Mouse (Mus musculus) embryonic facial prominence, embryonic 13.5 days (tissue): ENCODE measurements at regions not wholly inside any gene's neighbourhood (a gene's known extent, or its start where the extent isn't known, plus 50 kb on each side); places are given as distances from the start of the nearest gene placed in this dataset.
A peak's percentile ranks its signal among the peaks of the same experiment; 100 is the strongest.

Source experiments
- ATAC-seq: fragments of 200-750 bp; cut with Nextera tagmentation; 2 replicates; pipeline ENCODE4 v1.8.0; 2017; ENCODE audit warnings: low read depth; ENCODE audit not compliant: insufficient number of reproducible peaks, insufficient read depth, low FRiP score, low TSS enrichment
- H3K27ac ChIP-seq: fragments of 300-500 bp; sonication (generic); 2 replicates; pipeline ENCODE4 v1.5.1; 2015; ENCODE audit warnings: moderate library complexity, mild to moderate bottlenecking, inconsistent platforms
- H3K27me3 ChIP-seq: fragments of 300-500 bp; sonication (generic); 2 replicates; pipeline ENCODE4 v1.6.1; 2015; ENCODE audit warnings: mild to moderate bottlenecking, inconsistent platforms
- H3K36me3 ChIP-seq: fragments of 300-500 bp; sonication (generic); 2 replicates; pipeline ENCODE4 v1.6.1; 2015; ENCODE audit warnings: mild to moderate bottlenecking, inconsistent platforms
- H3K4me1 ChIP-seq: fragments of 300-500 bp; sonication (generic); 2 replicates; pipeline ENCODE4 v1.6.1; 2015; ENCODE audit warnings: inconsistent platforms
- H3K4me2 ChIP-seq: fragments of 300-500 bp; sonication (generic); 2 replicates; pipeline ENCODE4 v1.6.1; 2015; ENCODE audit warnings: moderate library complexity, mild to moderate bottlenecking, inconsistent platforms
- H3K4me3 ChIP-seq: fragments of 300-500 bp; sonication (generic); 2 replicates; pipeline ENCODE4 v1.5.1; 2015; ENCODE audit warnings: mild to moderate bottlenecking, inconsistent platforms
- H3K9ac ChIP-seq: fragments of 300-500 bp; sonication (generic); 2 replicates; pipeline ENCODE4 v1.6.1; 2015; ENCODE audit warnings: mild to moderate bottlenecking, inconsistent platforms
- H3K9me3 ChIP-seq: fragments of 300-500 bp; sonication (generic); 2 replicates; pipeline ENCODE4 v1.6.1; 2016; ENCODE audit warnings: inconsistent platforms
- WGBS: fragments of 180-500 bp; shearing (Covaris S2); methylation state at CpG from one replicate; pipeline ENCODE4 v1.1.7; 2015; ENCODE audit warnings: mixed read lengths; 5-methylcytosine and 5-hydroxymethylcytosine counted together

GRCm38 (mm10) chr1:76772694-76773093 is 742.2 kb downstream of the Epha4 start:
- 79% methylated on average over 2 of the region's 2 CpGs for WGBS

DNA sequence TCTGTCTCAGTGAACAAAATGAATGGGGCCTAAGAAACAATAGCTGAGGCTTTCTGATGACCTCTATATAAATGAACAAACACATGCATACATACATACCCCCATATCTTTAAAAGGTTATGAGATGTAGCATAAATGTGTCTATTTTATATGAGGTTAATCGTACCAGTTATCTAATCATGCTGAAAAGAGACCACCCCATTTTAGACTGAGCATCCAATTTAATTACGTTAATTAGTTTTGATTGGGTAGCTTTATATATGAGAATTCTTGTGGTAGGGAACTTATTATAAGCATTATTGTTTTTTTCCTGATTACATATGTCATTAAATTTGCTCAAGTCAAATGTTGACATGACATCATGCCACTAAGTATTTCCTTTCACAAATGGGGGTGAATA is 728.0 kb downstream of the Epha4 start:
- no peak for ATAC-seq
- Histone ChIP-seq H3K36me3 (no peaks in the 10 kb centered on the region), H3K4me1 (no peaks in the 10 kb centered on the region), H3K27ac (no peak overlapping the region), H3K4me3 (no peak overlapping the region), H3K9ac (no peak overlapping the region), H3K4me2 (no peak overlapping the region), H3K9me3 (no peaks in the 10 kb centered on the region), H3K27me3 (no peaks in the 10 kb centered on the region)
- WGBS = 84% methylated on average over 2 of the region's 2 CpGs

More at GRCm38 (mm10) chr1:76772694-76773093, 742.2 kb downstream of the Epha4 start:
- Histone ChIP-seq H3K27ac (no peak overlapping the region), H3K36me3 (no peaks in the 10 kb centered on the region), H3K4me2 (no peak overlapping the region), H3K4me3 (no peak overlapping the region), H3K4me1 (no peaks in the 10 kb centered on the region), H3K27me3 (no peaks in the 10 kb centered on the region), H3K9ac (no peak overlapping the region), H3K9me3 (no peaks in the 10 kb centered on the region)
- no peak for ATAC-seq

DNA sequence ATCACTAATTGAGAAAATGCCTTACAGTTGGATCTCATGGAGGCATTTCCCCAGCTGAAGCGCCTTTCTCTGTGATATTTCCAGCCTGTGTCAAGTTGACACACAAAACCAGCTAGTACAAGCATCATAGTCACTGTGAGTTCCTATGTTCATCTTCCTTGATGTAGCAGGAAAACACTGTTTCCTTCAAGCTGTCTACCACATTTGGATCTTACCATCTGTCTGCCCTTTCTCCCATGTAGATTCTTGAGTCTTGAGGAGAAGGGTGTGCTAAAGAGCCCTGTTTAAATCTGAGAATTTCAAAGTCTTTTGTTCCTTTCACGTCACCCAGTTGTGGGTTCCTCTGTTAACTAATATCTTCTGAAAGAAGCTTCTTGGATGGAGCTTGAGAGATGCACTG is 721.5 kb downstream of the Epha4 start:
- Histone ChIP-seq H3K4me3 (no peak overlapping the region), H3K27me3 (no peaks in the 10 kb centered on the region), H3K36me3 (no peaks in the 10 kb centered on the region), H3K4me1 (no peaks in the 10 kb centered on the region), H3K27ac (no peak overlapping the region), H3K9me3 (no peaks in the 10 kb centered on the region), H3K9ac (no peak overlapping the region), H3K4me2 (no peak overlapping the region)
- no peak for ATAC-seq
- WGBS = 83% methylated on average over 2 of the region's 2 CpGs

- ATAC-seq = no peak
- no peaks in the 10 kb centered on the region for H3K9me3 ChIP-seq
- H3K27ac ChIP-seq = no peak overlapping the region
- WGBS = 90% methylated on average over 1 of the region's 1 CpGs
- no peaks in the 10 kb centered on the region for H3K4me1 ChIP-seq
- no peaks in the 10 kb centered on the region for H3K27me3 ChIP-seq
- no peak overlapping the region for H3K4me3 ChIP-seq
- no peak overlapping the region for H3K9ac ChIP-seq
- no peaks in the 10 kb centered on the region for H3K36me3 ChIP-seq
- no peak overlapping the region for H3K4me2 ChIP-seq
These were observed 695.0 kb downstream of the Epha4 start for GRCm38 (mm10) chr1:76819906-76820305.

DNA sequence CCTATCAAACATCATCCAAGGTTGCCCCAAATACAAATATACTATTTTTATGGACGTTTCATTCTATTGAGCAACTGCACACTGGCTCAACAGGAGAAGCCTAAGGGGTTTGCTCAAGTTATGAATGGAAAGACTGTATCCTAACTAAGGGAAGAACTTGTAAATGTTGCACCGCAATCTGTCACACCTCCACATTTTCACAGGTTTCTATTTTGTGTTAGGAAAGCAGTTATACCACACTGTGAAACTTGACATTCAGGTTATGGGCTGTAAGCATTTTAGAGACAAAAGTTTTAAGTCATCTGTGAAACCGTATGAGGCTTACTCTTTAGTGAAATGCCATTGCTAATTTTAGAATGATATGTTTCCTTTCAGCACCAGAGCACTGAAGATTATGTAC is 693.3 kb downstream of the Epha4 start:
- no peak overlapping the region for H3K4me3 ChIP-seq
- no peak for ATAC-seq
- H3K9me3 ChIP-seq = no peaks in the 10 kb centered on the region
- no peak overlapping the region for H3K4me2 ChIP-seq
- H3K36me3 ChIP-seq = no peaks in the 10 kb centered on the region
- no peaks in the 10 kb centered on the region for H3K4me1 ChIP-seq
- H3K27me3 ChIP-seq = no peaks in the 10 kb centered on the region
- WGBS = 67% methylated on average over 3 of the region's 3 CpGs
- no peak overlapping the region for H3K9ac ChIP-seq
- no peak overlapping the region for H3K27ac ChIP-seq

DNA sequence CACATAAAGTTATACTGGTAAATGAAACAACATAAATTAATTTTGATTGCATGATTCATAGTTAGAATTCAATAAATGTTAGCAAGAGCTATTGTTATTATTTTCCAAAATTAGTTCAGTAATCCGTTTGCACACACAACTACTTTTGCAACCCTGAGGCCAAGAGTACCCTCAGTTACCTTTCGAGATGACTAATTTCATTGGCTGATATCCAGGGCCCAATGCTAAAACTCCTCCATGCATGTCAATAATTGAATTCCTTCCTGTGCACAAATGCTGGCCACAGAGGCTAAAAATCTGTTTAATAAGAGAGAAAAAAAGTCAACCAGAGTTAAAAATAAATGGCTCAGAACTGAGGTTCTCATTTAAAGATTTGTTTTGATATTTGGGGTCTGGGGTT is 685.2 kb downstream of the Epha4 start:
- no peak overlapping the region for H3K27ac ChIP-seq
- H3K9me3 ChIP-seq = no peaks in the 10 kb centered on the region
- H3K4me3 ChIP-seq = no peak overlapping the region
- 61% methylated on average over 2 of the region's 2 CpGs for WGBS
- H3K4me1 ChIP-seq = no peaks in the 10 kb centered on the region
- no peak for ATAC-seq
- H3K4me2 ChIP-seq = no peak overlapping the region
- no peak overlapping the region for H3K9ac ChIP-seq
- no peaks in the 10 kb centered on the region for H3K36me3 ChIP-seq
- H3K27me3 ChIP-seq = no peaks in the 10 kb centered on the region

DNA sequence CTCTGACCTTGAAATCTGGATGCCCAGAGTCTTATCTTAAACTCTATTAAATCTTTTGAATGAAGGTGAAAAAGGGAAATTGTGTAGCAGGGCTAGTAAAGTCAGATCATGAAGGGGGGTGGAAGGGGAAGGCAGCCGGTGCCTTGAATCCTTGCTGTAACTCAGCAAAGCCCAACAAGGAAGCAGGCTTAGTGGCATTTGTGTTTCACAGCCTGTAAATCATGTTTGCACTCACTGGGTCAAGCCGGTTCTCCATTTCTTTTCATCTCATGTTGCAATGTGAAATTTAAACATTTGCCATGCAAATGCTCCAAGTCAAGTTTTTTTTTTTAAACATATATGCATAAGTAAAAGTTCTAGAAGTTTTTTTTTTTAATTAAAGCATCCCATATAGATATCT is 682.6 kb downstream of the Epha4 start:
- H3K4me3 ChIP-seq = no peak overlapping the region
- H3K4me2 ChIP-seq = no peak overlapping the region
- no peak overlapping the region for H3K9ac ChIP-seq
- no peaks in the 10 kb centered on the region for H3K4me1 ChIP-seq
- ATAC-seq = no peak
- WGBS = 53% methylated on average over 2 of the region's 2 CpGs
- H3K27ac ChIP-seq = no peak overlapping the region
- no peaks in the 10 kb centered on the region for H3K36me3 ChIP-seq
- no peaks in the 10 kb centered on the region for H3K27me3 ChIP-seq
- H3K9me3 ChIP-seq = no peaks in the 10 kb centered on the region

- Histone ChIP-seq H3K9me3 (no peaks in the 10 kb centered on the region), H3K4me1 (no peaks in the 10 kb centered on the region), H3K27me3 (no peaks in the 10 kb centered on the region), H3K4me3 (no peak overlapping the region), H3K4me2 (no peak overlapping the region), H3K27ac (no peak overlapping the region), H3K9ac (no peak overlapping the region), H3K36me3 (no peaks in the 10 kb centered on the region)
- WGBS = 71% methylated on average over 6 of the region's 6 CpGs
- ATAC-seq = no peak
These were observed 679.7 kb downstream of the Epha4 start for GRCm38 (mm10) chr1:76835028-76835683.

DNA sequence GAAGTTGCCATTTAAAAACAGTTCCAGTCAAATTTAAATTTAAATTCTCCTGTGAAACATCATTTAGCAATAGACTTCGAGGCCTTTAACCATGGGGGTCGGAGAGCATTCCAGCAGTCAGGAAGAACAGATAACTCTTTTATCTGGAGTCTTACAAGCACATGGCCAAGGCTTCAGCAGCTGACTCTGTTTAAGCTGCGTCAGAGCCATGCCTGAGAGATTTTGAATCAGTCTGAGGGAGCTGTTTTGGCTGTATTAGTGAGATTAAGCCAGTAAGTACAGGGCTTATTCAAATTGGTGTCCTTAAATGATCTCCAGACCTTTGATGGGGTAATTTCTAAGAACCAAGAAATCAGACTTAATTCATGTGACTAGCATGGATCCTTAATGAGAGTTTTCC is 665.5 kb downstream of the Epha4 start:
- H3K4me3 ChIP-seq = no peak overlapping the region
- H3K9ac ChIP-seq = no peak overlapping the region
- no peaks in the 10 kb centered on the region for H3K9me3 ChIP-seq
- no peak for ATAC-seq
- no peak overlapping the region for H3K4me2 ChIP-seq
- no peaks in the 10 kb centered on the region for H3K36me3 ChIP-seq
- H3K27me3 ChIP-seq = no peaks in the 10 kb centered on the region
- no peak overlapping the region for H3K27ac ChIP-seq
- no peaks in the 10 kb centered on the region for H3K4me1 ChIP-seq
- WGBS = 30% methylated on average over 3 of the region's 3 CpGs

DNA sequence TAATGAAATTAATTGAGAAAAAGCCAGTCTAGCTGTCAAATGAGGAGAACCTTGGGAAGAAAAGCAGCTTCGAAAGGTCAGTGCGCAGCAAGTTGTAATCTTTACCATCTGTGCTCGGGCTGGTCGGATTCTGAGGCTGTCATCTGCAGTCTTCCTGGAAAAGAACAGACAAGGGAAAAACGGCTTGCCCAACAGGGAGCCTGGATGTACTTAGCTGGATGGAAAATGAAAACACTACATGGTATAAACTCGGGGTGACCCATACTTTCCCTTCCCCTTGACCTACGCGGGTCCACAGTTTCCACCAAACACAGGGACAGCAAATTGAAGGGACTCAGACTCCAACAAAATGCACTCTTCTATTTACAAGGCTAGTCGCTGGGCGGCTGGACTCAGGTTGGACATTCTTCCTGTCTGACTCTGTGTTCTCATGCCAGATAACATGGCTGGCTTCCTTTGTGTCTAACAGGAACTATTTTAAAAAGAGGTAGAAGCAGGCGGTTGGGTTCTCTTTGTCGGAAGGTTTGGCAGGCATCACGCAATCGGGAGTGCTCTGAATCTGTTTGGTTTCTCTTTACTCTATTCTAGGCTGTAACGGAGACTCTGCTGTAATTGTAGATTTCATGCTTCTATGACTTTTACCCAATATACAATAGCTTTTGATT is 648.5 kb downstream of the Epha4 start:
- peak overlapping the region; percentile 63 for H3K4me2 ChIP-seq
- peaks cover 9% of the 10 kb centered on the region; the same call in 1 of the 2 replicates for H3K4me1 ChIP-seq
- H3K9me3 ChIP-seq = no peaks in the 10 kb centered on the region
- H3K27me3 ChIP-seq = no peaks in the 10 kb centered on the region
- H3K9ac ChIP-seq = peak overlapping the region; percentile 61
- peak overlapping the region; percentile 51 for H3K27ac ChIP-seq
- H3K4me3 ChIP-seq = peak overlapping the region; percentile 35
- H3K36me3 ChIP-seq = no peaks in the 10 kb centered on the region
- ATAC-seq = no peak
- WGBS = 24% methylated on average over 15 of the region's 15 CpGs

DNA sequence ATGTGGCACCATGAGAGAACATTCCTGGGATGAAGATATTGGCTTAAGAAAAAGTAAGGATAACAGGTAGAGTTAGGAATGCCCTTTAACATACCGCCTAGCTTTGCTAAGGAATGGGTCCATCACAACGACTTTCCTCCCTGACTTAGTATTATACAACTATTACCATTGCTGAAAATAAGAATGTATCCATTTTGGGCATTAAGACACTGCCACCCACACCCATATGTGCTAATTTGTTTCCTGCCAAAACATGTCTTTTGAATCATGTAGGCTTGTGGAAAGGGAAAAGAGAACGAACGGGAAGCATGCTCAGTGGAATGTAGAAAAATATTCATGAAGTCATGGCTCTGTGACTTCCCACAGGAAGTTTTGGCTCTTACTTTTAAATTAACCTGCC is 641.7 kb downstream of the Epha4 start:
- no peaks in the 10 kb centered on the region; the same call in 1 of the 2 replicates for H3K4me1 ChIP-seq
- no peaks in the 10 kb centered on the region for H3K9me3 ChIP-seq
- H3K4me2 ChIP-seq = no peak overlapping the region
- H3K4me3 ChIP-seq = no peak overlapping the region
- H3K27me3 ChIP-seq = no peaks in the 10 kb centered on the region
- H3K36me3 ChIP-seq = no peaks in the 10 kb centered on the region
- 60% methylated on average over 4 of the region's 4 CpGs for WGBS
- ATAC-seq = no peak
- no peak overlapping the region for H3K9ac ChIP-seq
- no peak overlapping the region for H3K27ac ChIP-seq

GRCm38 (mm10) chr1:76880111-76880782 is 634.6 kb downstream of the Epha4 start:
- Histone ChIP-seq H3K27ac (peak overlapping the region; percentile 69), H3K9me3 (no peaks in the 10 kb centered on the region), H3K4me3 (no peak overlapping the region), H3K4me2 (no peak overlapping the region), H3K9ac (no peak overlapping the region), H3K36me3 (no peaks in the 10 kb centered on the region), H3K4me1 (peaks cover 18% of the 10 kb centered on the region), H3K27me3 (no peaks in the 10 kb centered on the region)
- no peak for ATAC-seq
- 29% methylated on average over 6 of the region's 6 CpGs for WGBS
